ENCODE assay signal across 24 mouse cellular contexts in genomic region chr2:69222815-69223214, GRCm38 (mm10). TPM values are rescaled to one million over a fixed set of nuclear protein-coding genes. Genes with fewer than 3 reads are reported as not detected.
"Had no signal": no experiment of that assay in that cellular context is flagged by ENCODE, and none has a peak within 500 bp of the region (broad histone marks: within the 10 kb centered on the region; RNA-seq: fewer than 3 reads in every experiment).

No protein-coding gene starts in this region.

- DNase-seq: lung, adult 2 months; lung, postnatal 10 days; midbrain, embryonic 14.5 days; retina, postnatal 1 day; right cerebral cortex, adult 18-20 months; right cerebral cortex, postnatal 25 days; right cerebral cortex, postnatal 4 days; spleen, adult 18-20 months; thymus, adult 18-20 months; thymus, postnatal 14 days; thymus, postnatal 36 days had no signal

- H3K4me3 ChIP-seq: midbrain, embryonic 10.5 days; midbrain, embryonic 12.5 days; myocyte; neural tube, embryonic 13.5 days; neural tube, embryonic 15.5 days had no signal

- H3K9ac ChIP-seq: midbrain, embryonic 12.5 days; neural tube, embryonic 13.5 days; neural tube, embryonic 15.5 days had no signal

- H3K27ac ChIP-seq: midbrain, embryonic 10.5 days; midbrain, embryonic 12.5 days; neural tube, embryonic 13.5 days; neural tube, embryonic 15.5 days had no signal

- H3K4me2 ChIP-seq: midbrain, embryonic 12.5 days; neural tube, embryonic 13.5 days; neural tube, embryonic 15.5 days had no signal

- H3K27me3 ChIP-seq: midbrain, embryonic 12.5 days; neural tube, embryonic 13.5 days; neural tube, embryonic 15.5 days had no signal

- H3K9me3 ChIP-seq: midbrain, embryonic 10.5 days; midbrain, embryonic 12.5 days; neural tube, embryonic 13.5 days; neural tube, embryonic 15.5 days had no signal

- H3K36me3 ChIP-seq: midbrain, embryonic 10.5 days; midbrain, embryonic 12.5 days; neural tube, embryonic 13.5 days; neural tube, embryonic 15.5 days had no signal

- ATAC-seq: midbrain, embryonic 16.5 days had no signal

- H3K4me1 ChIP-seq: midbrain, embryonic 12.5 days had no signal

RNA-seq across cellular contexts. Expression of gene G6pc2, which starts 11.9 kb away (rescaled TPM):
- total RNA-seq: megakaryocyte, adult 5-6 weeks; megakaryocyte-erythroid progenitor cell, adult 5-6 weeks had no signal
- polyA plus RNA-seq: lung, adult 2 months; lung, embryonic 16.5 days; midbrain, embryonic 10.5 days; midbrain, embryonic 16.5 days; myocyte; neural tube, embryonic 11.5 days; small intestine, adult 2 months; stomach, embryonic 14.5 days; thymus, postnatal 0 days had no signal
